Mouse (Mus musculus): ENCODE data around the gene Wnk4. TPM values are rescaled to one million over a fixed set of nuclear protein-coding genes. Genes with fewer than 3 reads are reported as not detected.

The Wnk4 gene
- polyA plus RNA-seq, 1 experiment: 1.8 TPM

DNA sequence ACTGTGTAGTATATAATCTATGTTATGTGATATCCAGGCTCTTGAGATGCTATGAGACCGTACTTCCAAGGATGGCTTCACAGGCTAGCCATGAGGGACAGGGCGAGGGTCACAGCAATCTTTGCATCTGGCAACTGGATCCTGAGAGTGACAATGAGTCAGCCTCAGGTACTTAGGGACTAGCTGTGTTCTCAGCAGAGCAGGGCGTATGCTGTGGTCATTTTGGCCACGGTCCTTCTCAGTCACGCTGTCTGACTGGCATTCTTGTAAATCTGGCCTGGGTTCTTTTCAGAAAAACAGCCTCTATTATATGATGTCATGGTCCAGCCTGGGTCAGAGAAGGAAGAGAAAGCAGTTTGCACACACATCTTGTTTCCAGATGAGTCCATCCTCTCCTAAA is 23.6 kb upstream of the Wnk4 start:
- Histone ChIP-seq H3K4me1 (ENCODE audit: control insufficient read depth, insufficient read depth, low read length) (no peaks in the 10 kb centered on the region), H3K27ac (ENCODE audit: insufficient read depth, low read length) (no peak overlapping the region), H3K4me3 (ENCODE audit: insufficient read depth, low read length) (no peak overlapping the region)
- TF ChIP-seq POLR2A (IDR thresholded peaks at IDR 0.05; ENCODE audit: low read depth, low read length) (no peak), CTCF (IDR thresholded peaks at IDR 0.05; ENCODE audit: borderline replicate concordance, insufficient read depth, low read length) (no peak)

DNA sequence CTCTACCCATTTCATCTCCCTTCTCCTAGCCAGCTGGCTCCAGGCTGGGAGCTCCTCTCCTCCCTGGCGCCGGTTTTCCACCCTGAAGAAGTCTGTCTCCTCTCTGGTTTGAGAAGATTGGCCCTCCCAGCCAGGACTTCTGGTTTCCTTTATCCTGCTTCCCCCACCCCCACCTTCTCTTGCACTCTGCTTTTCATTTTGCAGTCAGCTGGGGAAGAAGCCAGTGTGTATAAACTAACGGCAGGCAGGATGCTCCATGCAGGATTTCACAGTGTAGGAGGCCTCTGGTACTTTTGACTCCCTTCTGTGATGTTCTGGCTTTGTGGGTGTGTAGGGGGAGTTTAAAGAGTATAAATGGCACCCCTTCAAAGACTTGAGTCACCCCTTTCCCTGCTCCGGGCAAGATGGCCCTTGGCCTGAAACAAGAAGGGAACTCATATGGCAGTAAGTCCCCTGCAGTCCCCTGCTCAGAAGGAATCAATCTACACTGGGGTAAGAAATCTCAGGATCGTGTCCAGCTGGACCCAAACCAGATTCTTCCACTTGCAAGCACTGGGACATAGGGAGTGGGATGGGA is 22.2 kb upstream of the Wnk4 start:
- TF ChIP-seq CTCF (IDR thresholded peaks at IDR 0.05; ENCODE audit: borderline replicate concordance, insufficient read depth, low read length) (no peak), POLR2A (IDR thresholded peaks at IDR 0.05; ENCODE audit: low read depth, low read length) (no peak)

DNA sequence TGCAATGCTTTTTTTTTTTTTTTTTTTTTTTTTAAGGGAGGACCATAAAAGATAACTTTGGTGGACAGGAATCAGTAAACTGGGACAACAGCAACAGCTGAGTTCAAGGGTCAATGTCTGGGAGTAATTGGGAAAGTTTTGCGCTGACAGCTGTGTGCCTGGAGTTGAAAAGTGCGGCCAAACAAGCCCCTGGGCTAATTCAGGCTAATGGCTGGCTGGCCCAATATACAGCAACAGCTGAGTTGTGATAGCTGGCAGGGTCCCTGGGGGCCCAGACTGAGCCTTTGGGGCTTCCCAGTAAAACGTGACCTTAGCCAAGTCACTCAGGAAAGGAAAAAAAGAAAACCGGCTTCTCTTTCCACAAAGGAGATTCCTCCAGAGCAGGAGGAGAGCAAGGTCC is 15.3 kb upstream of the Wnk4 start:
- Histone ChIP-seq H3K4me3 (ENCODE audit: insufficient read depth, low read length) (no peak overlapping the region), H3K4me1 (ENCODE audit: control insufficient read depth, insufficient read depth, low read length) (no peaks in the 10 kb centered on the region), H3K27ac (ENCODE audit: insufficient read depth, low read length) (no peak overlapping the region)
- TF ChIP-seq CTCF (IDR thresholded peaks at IDR 0.05; ENCODE audit: borderline replicate concordance, insufficient read depth, low read length) (no peak), POLR2A (IDR thresholded peaks at IDR 0.05; ENCODE audit: low read depth, low read length) (no peak)

More for the DNA sequence above, 22.2 kb upstream of the Wnk4 start:
- no peak overlapping the region for H3K4me3 ChIP-seq (ENCODE audit: insufficient read depth, low read length)
- no peaks in the 10 kb centered on the region for H3K4me1 ChIP-seq (ENCODE audit: control insufficient read depth, insufficient read depth, low read length)
- no peak overlapping the region for H3K27ac ChIP-seq (ENCODE audit: insufficient read depth, low read length)

DNA sequence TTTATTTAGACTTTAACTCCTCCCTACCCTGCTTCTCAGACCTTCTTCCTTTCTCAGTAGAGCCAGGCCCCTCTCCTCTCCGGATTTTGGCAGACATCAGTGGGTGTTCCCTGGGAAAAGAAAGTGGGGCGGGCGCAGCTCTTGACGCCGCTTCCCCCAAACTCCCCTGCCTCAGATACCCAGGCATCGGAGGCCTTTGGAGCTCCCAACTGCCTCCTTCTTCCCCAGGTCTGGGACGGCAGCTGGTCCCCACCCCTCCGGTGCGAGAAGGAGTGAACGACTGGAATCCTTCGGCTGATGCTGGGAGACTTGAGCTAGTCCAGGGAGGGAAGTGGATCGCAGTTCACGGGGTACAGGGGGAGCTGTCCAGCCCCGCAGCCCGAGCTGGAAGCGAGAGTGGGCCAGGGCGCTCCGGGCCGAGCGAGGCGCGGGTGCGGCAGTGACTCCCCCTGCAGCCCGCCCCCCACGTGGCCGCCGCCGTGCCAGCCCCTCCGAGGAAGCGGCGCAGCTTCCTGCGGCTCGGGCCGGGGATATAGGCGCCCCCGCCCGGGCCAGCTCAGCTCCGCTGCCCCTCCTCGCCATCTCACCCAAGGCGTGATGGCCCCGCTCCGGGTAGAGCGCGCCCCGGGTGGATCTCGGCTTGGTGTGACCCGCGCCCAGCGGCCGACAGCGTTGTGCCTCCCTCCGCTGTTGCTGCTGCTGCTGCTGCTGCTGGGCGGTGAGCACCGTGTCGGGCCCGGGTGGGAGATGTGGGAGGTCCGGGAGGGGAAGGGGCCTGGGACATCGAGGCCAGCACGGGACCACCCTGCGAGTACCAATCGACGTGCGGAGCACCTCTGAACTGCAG is 14.3 kb upstream of the Wnk4 start, which contains the start of gene Ramp2:
Ramp2 (plus strand) TSS at position 174 of the 847 bp plus-strand sequence.
- no peaks in the 10 kb centered on the region for H3K4me1 ChIP-seq (ENCODE audit: control insufficient read depth, insufficient read depth, low read length)
- no peak within 1 kb of the TSS for H3K27ac ChIP-seq (ENCODE audit: insufficient read depth, low read length)
- no peak for TF ChIP-seq POLR2A (IDR thresholded peaks at IDR 0.05; ENCODE audit: low read depth, low read length)
- no peak for TF ChIP-seq CTCF (IDR thresholded peaks at IDR 0.05; ENCODE audit: borderline replicate concordance, insufficient read depth, low read length)
- H3K4me3 ChIP-seq (ENCODE audit: insufficient read depth, low read length): peak within 1 kb of the TSS; percentile 19

DNA sequence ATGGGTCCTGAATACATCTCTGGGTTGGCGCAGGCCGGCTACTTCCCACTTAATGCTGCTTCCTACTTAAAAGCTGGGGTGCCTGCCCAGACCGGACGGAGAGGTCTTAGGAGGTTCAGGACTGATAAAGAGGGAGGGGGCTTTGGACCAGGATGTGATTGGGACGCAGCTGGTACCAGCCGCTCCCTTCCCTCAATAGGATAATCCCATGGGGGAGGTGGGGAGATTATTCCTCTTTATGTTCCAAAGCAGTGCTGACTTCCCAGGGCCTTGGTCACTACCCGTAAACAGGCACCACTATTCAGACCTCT is 13.7 kb upstream of the Wnk4 start:
- H3K27ac ChIP-seq (ENCODE audit: insufficient read depth, low read length): no peak overlapping the region
- H3K4me1 ChIP-seq (ENCODE audit: control insufficient read depth, insufficient read depth, low read length): no peaks in the 10 kb centered on the region
- TF ChIP-seq CTCF (IDR thresholded peaks at IDR 0.05; ENCODE audit: borderline replicate concordance, insufficient read depth, low read length) (no peak), POLR2A (IDR thresholded peaks at IDR 0.05; ENCODE audit: low read depth, low read length) (no peak)
- H3K4me3 ChIP-seq (ENCODE audit: insufficient read depth, low read length): peak overlapping the region; percentile 19

DNA sequence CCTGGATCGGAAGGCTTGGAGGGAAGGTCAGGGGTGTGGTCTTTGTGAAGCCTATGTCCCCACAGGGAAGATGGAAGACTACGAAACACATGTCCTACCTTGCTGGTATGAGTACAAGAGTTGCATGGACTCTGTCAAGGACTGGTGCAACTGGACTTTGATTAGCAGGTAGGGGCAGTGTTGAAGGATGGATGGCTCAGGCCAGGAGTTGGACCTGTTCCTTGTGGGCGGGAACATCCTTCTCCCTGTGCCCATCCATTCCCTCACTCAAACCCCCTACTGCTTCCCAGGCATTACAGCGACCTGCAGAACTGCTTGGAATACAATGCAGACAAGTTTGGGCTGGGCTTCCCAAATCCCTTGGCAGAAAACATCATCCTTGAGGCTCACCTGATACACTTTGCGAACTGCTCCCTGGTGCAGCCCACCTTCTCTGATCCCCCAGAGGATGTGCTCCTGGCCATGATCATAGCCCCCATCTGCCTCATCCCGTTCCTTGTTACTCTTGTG is 12.8 kb upstream of the Wnk4 start:
- H3K4me1 ChIP-seq (ENCODE audit: control insufficient read depth, insufficient read depth, low read length): no peaks in the 10 kb centered on the region; the same call in 1 of the 2 replicates
- no peak for TF ChIP-seq POLR2A (IDR thresholded peaks at IDR 0.05; ENCODE audit: low read depth, low read length)
- H3K4me3 ChIP-seq (ENCODE audit: insufficient read depth, low read length): no peak overlapping the region
- no peak overlapping the region for H3K27ac ChIP-seq (ENCODE audit: insufficient read depth, low read length)

DNA sequence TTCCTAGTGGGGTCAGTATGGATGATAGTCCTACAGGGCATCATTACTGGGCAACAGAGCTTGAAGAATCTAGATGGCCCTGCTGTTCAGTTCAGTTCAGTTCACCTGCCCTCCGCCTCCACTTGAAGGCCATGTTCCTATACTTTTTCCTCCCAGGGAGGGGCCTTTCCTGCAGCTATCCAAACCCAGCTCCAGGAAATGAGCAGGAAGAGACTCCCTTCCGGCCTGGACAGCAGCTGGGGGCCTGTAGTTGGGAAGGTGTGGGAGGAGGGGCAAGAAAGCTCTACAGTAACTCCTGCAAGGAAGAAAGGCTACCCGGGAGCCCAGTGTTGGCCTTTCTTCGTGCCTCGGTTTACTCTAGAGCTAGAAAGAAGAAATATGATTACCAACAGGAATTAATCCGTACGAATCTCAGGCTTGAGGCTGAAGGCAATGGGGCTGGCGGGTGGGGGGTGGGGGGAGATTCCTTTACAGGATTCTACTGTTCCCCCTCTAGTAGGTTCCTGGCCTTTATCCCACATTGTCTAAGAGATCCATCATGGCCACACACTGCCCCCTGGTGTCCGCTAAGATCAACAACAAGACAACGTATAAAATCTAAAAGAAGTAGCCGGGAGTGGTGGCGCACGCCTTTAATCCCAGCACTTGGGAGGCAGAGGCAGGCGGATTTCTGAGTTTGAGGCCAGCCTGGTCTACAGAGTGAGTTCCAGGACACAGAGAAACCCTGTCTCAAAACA is 11.9 kb upstream of the Wnk4 start:
- Histone ChIP-seq H3K27ac (ENCODE audit: insufficient read depth, low read length) (no peak overlapping the region), H3K4me3 (ENCODE audit: insufficient read depth, low read length) (no peak overlapping the region), H3K4me1 (ENCODE audit: control insufficient read depth, insufficient read depth, low read length) (no peaks in the 10 kb centered on the region; the same call in 1 of the 2 replicates)
- no peak for TF ChIP-seq POLR2A (IDR thresholded peaks at IDR 0.05; ENCODE audit: low read depth, low read length)
- no peak for TF ChIP-seq CTCF (IDR thresholded peaks at IDR 0.05; ENCODE audit: borderline replicate concordance, insufficient read depth, low read length)

DNA sequence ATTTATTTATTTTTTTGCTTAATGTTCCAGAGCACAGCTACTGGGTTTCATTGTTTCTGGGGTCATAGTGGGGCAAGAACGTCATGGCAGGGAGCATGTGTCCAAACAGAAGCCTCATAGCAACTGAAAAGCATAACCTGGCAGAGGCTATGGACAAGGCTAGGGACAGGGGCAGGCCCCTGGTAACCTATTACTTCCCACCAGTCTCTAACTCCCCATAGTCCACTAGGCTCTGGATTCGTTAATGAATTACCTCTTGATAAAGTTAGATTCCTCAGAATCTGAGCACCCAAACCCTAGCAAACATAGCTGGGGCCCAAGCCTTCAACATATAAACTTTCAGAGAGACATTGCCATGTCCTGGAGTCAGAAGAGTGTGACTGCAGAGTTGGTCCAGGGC is 9.3 kb upstream of the Wnk4 start:
- TF ChIP-seq POLR2A (IDR thresholded peaks at IDR 0.05; ENCODE audit: low read depth, low read length): no peak
- no peak for TF ChIP-seq CTCF (IDR thresholded peaks at IDR 0.05; ENCODE audit: borderline replicate concordance, insufficient read depth, low read length)
- no peak overlapping the region for H3K4me3 ChIP-seq (ENCODE audit: insufficient read depth, low read length)
- peaks cover 3% of the 10 kb centered on the region; the same call in 1 of the 2 replicates for H3K4me1 ChIP-seq (ENCODE audit: control insufficient read depth, insufficient read depth, low read length)
- H3K27ac ChIP-seq (ENCODE audit: insufficient read depth, low read length): no peak overlapping the region

DNA sequence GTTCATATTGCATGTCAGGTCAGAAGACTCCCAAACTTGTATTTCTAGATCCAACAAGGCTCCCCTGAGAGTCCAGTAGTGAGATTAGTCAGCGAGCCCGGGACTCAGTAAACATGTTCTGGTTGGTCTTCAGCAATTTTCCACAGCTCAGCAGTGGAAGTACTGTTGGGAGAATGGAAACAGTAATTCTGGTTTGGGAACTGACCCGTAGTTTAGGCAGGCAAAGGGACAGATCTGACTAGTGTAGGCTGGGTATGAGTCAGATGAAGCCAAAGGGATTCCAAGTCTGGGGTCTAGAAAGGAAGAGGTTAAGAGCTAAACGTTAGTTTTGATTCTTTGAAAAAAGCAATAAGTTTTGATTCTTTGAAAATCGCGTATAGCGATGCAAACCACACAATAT is 7.4 kb upstream of the Wnk4 start:
- Histone ChIP-seq H3K4me1 (ENCODE audit: control insufficient read depth, insufficient read depth, low read length) (peaks cover 3% of the 10 kb centered on the region; the same call in 1 of the 2 replicates), H3K4me3 (ENCODE audit: insufficient read depth, low read length) (peak overlapping the region; percentile 50), H3K27ac (ENCODE audit: insufficient read depth, low read length) (peak overlapping the region; percentile 94)
- TF ChIP-seq CTCF (IDR thresholded peaks at IDR 0.05; ENCODE audit: borderline replicate concordance, insufficient read depth, low read length) (no peak), POLR2A (IDR thresholded peaks at IDR 0.05; ENCODE audit: low read depth, low read length) (peak; percentile 37; the same call in 1 of the 2 replicates)

Data from embryonic fibroblast, embryonic 13.5 days (primary cell).